Comparison of ENCODE assay signal across 8 mouse cellular contexts in the genomic region with DNA sequence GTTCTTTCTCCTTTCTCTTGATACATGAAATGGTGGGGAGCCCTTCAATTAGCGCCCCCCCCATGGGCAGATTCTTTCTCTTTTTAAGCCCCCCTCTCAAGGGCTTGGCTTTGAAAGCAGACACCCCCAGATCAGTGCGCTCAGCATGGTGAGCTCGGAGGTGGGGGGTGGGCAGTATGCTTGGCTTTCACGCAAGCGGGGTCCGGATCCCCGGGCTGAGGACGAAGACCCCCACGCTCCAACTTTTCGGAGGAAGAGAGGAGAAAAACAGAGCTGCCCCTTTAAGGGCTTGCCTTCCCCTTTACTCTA. TPM values are rescaled to one million over a fixed set of nuclear protein-coding genes. Genes with fewer than 3 reads are reported as not detected.
DNase-seq lines count a peak whose midpoint lies in the region; ATAC-seq and TF ChIP-seq lines count a peak whose summit lies in the region.

No protein-coding gene starts in this region.

- no peak for TF ChIP-seq CTCF in bone marrow macrophage, adult 2 months (IDR thresholded peaks at IDR 0.05; ENCODE audit: low read depth, low read length)

- no peak for ATAC-seq in heart, embryonic 12.5 days (ENCODE audit: insufficient number of reproducible peaks, low FRiP score)
- no peak for ATAC-seq in hindbrain, embryonic 11.5 days (ENCODE audit: low FRiP score)
- peak; percentile 43; the same call in 1 of the 2 replicates for ATAC-seq in megakaryocyte progenitor cell, adult 5-6 weeks (replicated peaks; ENCODE audit: poor library complexity)
- ATAC-seq in megakaryocyte-erythroid progenitor cell, adult 5-6 weeks (replicated peaks; ENCODE audit: low FRiP score, low TSS enrichment, poor library complexity, severe bottlenecking), result no peak

- no peak for DNase-seq in heart, postnatal 25 days (ENCODE audit: low spot score)
- DNase-seq in hindbrain, embryonic 11.5 days (ENCODE audit: low spot score), result no peak
- DNase-seq in layer of hippocampus, postnatal 25 days (ENCODE audit: extremely low spot score in 1 of 2, low spot score in 1 of 2), result no peak
- DNase-seq in adrenal gland, postnatal 10 days, result no peak

- H3K36me3 ChIP-seq in heart, embryonic 12.5 days, result no peaks in the 10 kb centered on the region
- no peaks in the 10 kb centered on the region for H3K36me3 ChIP-seq in hindbrain, embryonic 11.5 days (ENCODE audit: control insufficient read depth, insufficient read depth, low read length)

- peaks cover 38% of the 10 kb centered on the region for H3K27me3 ChIP-seq in heart, embryonic 12.5 days (replicated peaks)
- no peaks in the 10 kb centered on the region for H3K27me3 ChIP-seq in hindbrain, embryonic 11.5 days (ENCODE audit: control insufficient read depth, insufficient read depth, low read length)

- 0% methylated on average over 10 of the region's 10 CpGs for WGBS in heart, embryonic 12.5 days
- WGBS in hindbrain, embryonic 11.5 days, result 3% methylated on average over 6 of the region's 10 CpGs

- intact Hi-C loops in heart, postnatal 25 days (cut with DNase I), result loop anchor here (2.0 to 5.0 kb wide), 4 partner anchors 16 to 368 kb away; no protein-coding TSS in a partner anchor

- peak overlapping the region; percentile 66 for H3K4me3 ChIP-seq in heart, embryonic 12.5 days
- peak overlapping the region; percentile 95 for H3K4me3 ChIP-seq in bone marrow macrophage, adult 2 months (ENCODE audit: insufficient read depth, low read length)
- H3K4me3 ChIP-seq in hindbrain, embryonic 11.5 days (ENCODE audit: low read depth, low read length), result peak overlapping the region; percentile 92

- peak overlapping the region; percentile 76 for H3K9ac ChIP-seq in heart, embryonic 12.5 days
- H3K9ac ChIP-seq in hindbrain, embryonic 11.5 days (ENCODE audit: low read depth, low read length), result peak overlapping the region; percentile 93

- TF ChIP-seq POLR2A in bone marrow macrophage, adult 2 months (IDR thresholded peaks at IDR 0.05; ENCODE audit: borderline replicate concordance, low read depth, low read length), result no peak

- peak overlapping the region; percentile 91 for H3K4me2 ChIP-seq in heart, embryonic 12.5 days
- H3K4me2 ChIP-seq in hindbrain, embryonic 11.5 days (replicated peaks; ENCODE audit: low read depth, low read length), result peak overlapping the region; percentile 64

- H3K4me1 ChIP-seq in heart, embryonic 12.5 days (replicated peaks), result peaks cover 4% of the 10 kb centered on the region; the same call in 1 of the 2 replicates
- H3K4me1 ChIP-seq in bone marrow macrophage, adult 2 months (ENCODE audit: control insufficient read depth, insufficient read depth, low read length), result peaks cover 20% of the 10 kb centered on the region
- peaks cover 14% of the 10 kb centered on the region; the same call in 1 of the 2 replicates for H3K4me1 ChIP-seq in hindbrain, embryonic 11.5 days (replicated peaks; ENCODE audit: control insufficient read depth, insufficient read depth, low read length)

- no peak overlapping the region for H3K27ac ChIP-seq in heart, embryonic 12.5 days (ENCODE audit: poor library complexity, severe bottlenecking)
- H3K27ac ChIP-seq in bone marrow macrophage, adult 2 months (ENCODE audit: insufficient read depth, low read depth, low read length), result no peak overlapping the region
- peak overlapping the region; percentile 85; the same call in 1 of the 2 replicates for H3K27ac ChIP-seq in hindbrain, embryonic 11.5 days (ENCODE audit: low read depth, low read length)

- H3K9me3 ChIP-seq in heart, embryonic 12.5 days (replicated peaks), result no peaks in the 10 kb centered on the region
- no peaks in the 10 kb centered on the region for H3K9me3 ChIP-seq in hindbrain, embryonic 11.5 days (ENCODE audit: control insufficient read depth, low read length)

RNA-seq across cellular contexts. Expression of a gene that starts 0.2 kb away (rescaled TPM):
- polyA plus RNA-seq in heart, embryonic 12.5 days (2016; fragmentation: Nextera tagmentation; extraction: Ambion mirVana), result 3.5 and 4.3 TPM in 2 replicates
- total RNA-seq in heart, postnatal 25 days (2021), result 10 to 100 TPM; 13.5 to 13.9 TPM
- polyA plus RNA-seq in bone marrow macrophage, adult 2 months (2012; ENCODE audit: insufficient read depth, insufficient read length, missing spikeins), result 24.3 and 26.3 TPM in 2 replicates
- 17.3 and 17.6 TPM in 2 replicates for polyA plus RNA-seq in hindbrain, embryonic 11.5 days (2014; fragmentation: Nextera tagmentation; extraction: Ambion mirVana)
- 9.0 and 10.3 TPM in 2 replicates for total RNA-seq in megakaryocyte progenitor cell, adult 5-6 weeks (2015)
- total RNA-seq in megakaryocyte progenitor cell, adult 5-6 weeks (2017), result 4.7 and 6.6 TPM in 2 replicates
- 0.72 TPM in 1 of 2 replicates, not detected in the other for total RNA-seq in megakaryocyte-erythroid progenitor cell, adult 5-6 weeks (2014; fragmentation: Nextera tagmentation)
- 0.05 and 0.57 TPM in 2 replicates for total RNA-seq in megakaryocyte-erythroid progenitor cell, adult 5-6 weeks (2017)
- total RNA-seq in layer of hippocampus, postnatal 25 days (2021), result 10 to 100 TPM; 17.6 to 28.2 TPM
- total RNA-seq in adrenal gland, postnatal 10 days (2021), result 10 to 100 TPM; 23.9 to 29.1 TPM
